26 mouse cellular contexts compared by ENCODE assay signal in the genomic region with DNA sequence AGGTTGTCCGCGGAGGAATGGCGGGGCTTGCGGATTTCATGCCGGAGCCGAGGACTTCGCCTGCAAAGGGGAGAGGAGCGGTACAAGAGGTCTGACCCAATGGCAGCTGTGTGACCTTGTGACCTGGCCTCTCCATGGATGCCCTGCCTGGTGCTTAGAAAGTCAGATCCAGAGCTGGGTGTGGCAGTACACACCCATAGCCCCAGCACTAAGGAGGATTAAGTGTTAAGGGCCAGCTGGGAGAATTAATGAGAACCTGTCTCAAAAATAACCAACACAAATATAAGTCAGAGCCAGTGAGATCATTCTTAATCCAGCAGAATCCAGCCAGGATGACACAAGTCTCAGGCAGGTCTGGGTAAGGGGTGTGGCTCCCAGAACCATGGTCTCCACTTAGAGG.
A peak's percentile ranks its signal among the peaks of the same experiment; 100 is the strongest.
DNase-seq lines count a peak whose midpoint lies in the region; ATAC-seq and TF ChIP-seq lines count a peak whose summit lies in the region.
"Had no signal": no experiment of that assay in that cellular context is flagged by ENCODE, and none has a peak within 500 bp of the region (broad histone marks: within the 10 kb centered on the region; RNA-seq: fewer than 3 reads in every experiment).

No protein-coding gene starts in this region.

- H3K36me3 ChIP-seq in intestine, postnatal 0 days (ENCODE audit: control insufficient read depth, insufficient read depth), result peaks cover 49% of the 10 kb centered on the region
- H3K36me3 ChIP-seq in intestine, embryonic 16.5 days (ENCODE audit: control insufficient read depth, insufficient read depth, low read length), result peaks cover 7% of the 10 kb centered on the region
- peaks cover 36% of the 10 kb centered on the region for H3K36me3 ChIP-seq in small intestine, adult 2 months (ENCODE audit: control insufficient read depth, insufficient read depth, low read length)
- no peaks in the 10 kb centered on the region for H3K36me3 ChIP-seq in forebrain, embryonic 16.5 days (ENCODE audit: control insufficient read depth, insufficient read depth)
- H3K36me3 ChIP-seq: embryonic facial prominence, embryonic 13.5 days; embryonic facial prominence, embryonic 15.5 days; forebrain, embryonic 10.5 days; forebrain, embryonic 12.5 days had no signal

- H3K27ac ChIP-seq in intestine, postnatal 0 days (ENCODE audit: low read depth, low read length), result peak overlapping the region; percentile 21; the same call in 1 of the 2 replicates
- H3K27ac ChIP-seq in intestine, embryonic 16.5 days (ENCODE audit: low read length), result no peak overlapping the region
- H3K27ac ChIP-seq in small intestine, adult 2 months (ENCODE audit: insufficient read depth, low read depth, low read length), result peak overlapping the region; percentile 32
- H3K27ac ChIP-seq in forebrain, embryonic 16.5 days (ENCODE audit: low read length), result no peak overlapping the region
- H3K27ac ChIP-seq: embryonic facial prominence, embryonic 13.5 days; embryonic facial prominence, embryonic 15.5 days; forebrain, embryonic 10.5 days; forebrain, embryonic 12.5 days had no signal

- no peak for TF ChIP-seq POLR2A in small intestine, adult 2 months (IDR thresholded peaks at IDR 0.05; ENCODE audit: low read depth, low read length)

- ATAC-seq in intestine, postnatal 0 days, result no peak
- ATAC-seq in intestine, embryonic 16.5 days, result no peak
- no peak for ATAC-seq in forebrain, embryonic 16.5 days
- ATAC-seq: CD4-positive, CD25-positive, alpha-beta regulatory T cell, adult 4 months; forebrain, embryonic 14.5 days; forebrain, postnatal 0 days had no signal

- TF ChIP-seq CTCF in intestine, postnatal 0 days (IDR thresholded peaks at IDR 0.05; ENCODE audit: low read depth), result no peak
- TF ChIP-seq CTCF in small intestine, adult 2 months (IDR thresholded peaks at IDR 0.05; ENCODE audit: extremely low read depth, insufficient read length, insufficient replicate concordance, low read depth, low read length), result no peak

- peaks cover 3% of the 10 kb centered on the region; the same call in 1 of the 2 replicates for H3K4me1 ChIP-seq in intestine, postnatal 0 days (replicated peaks; ENCODE audit: control insufficient read depth, insufficient read depth, low read length)
- H3K4me1 ChIP-seq in intestine, embryonic 16.5 days (ENCODE audit: control insufficient read depth, insufficient read depth, low read length), result 0 out of 2 replicates have a peak, but pooled peaks cover 2% of the 10 kb centered on the region
- H3K4me1 ChIP-seq in small intestine, adult 2 months (ENCODE audit: control insufficient read depth, insufficient read depth, insufficient read length, low read length), result peaks cover 10% of the 10 kb centered on the region
- peaks cover 14% of the 10 kb centered on the region for H3K4me1 ChIP-seq in forebrain, embryonic 16.5 days (replicated peaks; ENCODE audit: control insufficient read depth, insufficient read depth, low read length)
- H3K4me1 ChIP-seq: forebrain, embryonic 12.5 days had no signal

- no peak overlapping the region for H3K4me2 ChIP-seq in intestine, postnatal 0 days (replicated peaks; ENCODE audit: low read depth)
- no peak overlapping the region for H3K4me2 ChIP-seq in intestine, embryonic 16.5 days (ENCODE audit: low read depth, low read length)
- H3K4me2 ChIP-seq in forebrain, embryonic 16.5 days (ENCODE audit: low read length), result no peak overlapping the region
- H3K4me2 ChIP-seq: embryonic facial prominence, embryonic 13.5 days; embryonic facial prominence, embryonic 15.5 days; forebrain, embryonic 12.5 days had no signal

- 88% methylated on average over 8 of the region's 8 CpGs for WGBS in intestine, postnatal 0 days
- WGBS in intestine, embryonic 16.5 days, result 88% methylated on average over 8 of the region's 8 CpGs
- WGBS in small intestine, adult 2 months, result 87% methylated on average over 8 of the region's 8 CpGs
- WGBS in forebrain, embryonic 16.5 days, result 94% methylated on average over 8 of the region's 8 CpGs

- no peak overlapping the region for H3K9ac ChIP-seq in intestine, postnatal 0 days (ENCODE audit: low read depth, low read length)
- H3K9ac ChIP-seq in intestine, embryonic 16.5 days (ENCODE audit: low read depth, low read length), result no peak overlapping the region
- no peak overlapping the region for H3K9ac ChIP-seq in forebrain, embryonic 16.5 days (replicated peaks; ENCODE audit: low read depth, low read length)
- H3K9ac ChIP-seq: embryonic facial prominence, embryonic 13.5 days; embryonic facial prominence, embryonic 15.5 days; forebrain, embryonic 12.5 days; forebrain, postnatal 0 days had no signal

- intact Hi-C loops in heart, postnatal 25 days (cut with DNase I), result no loop called here

- H3K27me3 ChIP-seq in intestine, postnatal 0 days (replicated peaks; ENCODE audit: control insufficient read depth, insufficient read depth, low read length), result no peaks in the 10 kb centered on the region
- no peaks in the 10 kb centered on the region for H3K27me3 ChIP-seq in intestine, embryonic 16.5 days (replicated peaks; ENCODE audit: control insufficient read depth, insufficient read depth, low read length)
- no peaks in the 10 kb centered on the region for H3K27me3 ChIP-seq in small intestine, adult 2 months (ENCODE audit: control insufficient read depth, insufficient read depth, low read length)
- H3K27me3 ChIP-seq in forebrain, embryonic 16.5 days (replicated peaks; ENCODE audit: control insufficient read depth, insufficient read depth, low read length), result no peaks in the 10 kb centered on the region
- H3K27me3 ChIP-seq: embryonic facial prominence, embryonic 13.5 days; embryonic facial prominence, embryonic 15.5 days; forebrain, embryonic 12.5 days had no signal

- no peak overlapping the region for H3K4me3 ChIP-seq in intestine, postnatal 0 days (ENCODE audit: low read depth, low read length)
- no peak overlapping the region for H3K4me3 ChIP-seq in intestine, embryonic 16.5 days (ENCODE audit: low read length)
- no peak overlapping the region for H3K4me3 ChIP-seq in small intestine, adult 2 months (ENCODE audit: low read depth, low read length)
- no peak overlapping the region for H3K4me3 ChIP-seq in forebrain, embryonic 16.5 days (replicated peaks; ENCODE audit: low read length)
- H3K4me3 ChIP-seq: embryonic facial prominence, embryonic 13.5 days; embryonic facial prominence, embryonic 15.5 days; erythroblast, embryonic 14.5 days; forebrain, embryonic 10.5 days; forebrain, embryonic 12.5 days had no signal

- peak; percentile 33 for DNase-seq in ES-CJ7 (ENCODE audit: low read depth, low spot score)
- peak; percentile 52 for DNase-seq in ZHBTc4 (ENCODE audit: low read depth, low spot score)
- no peak for DNase-seq in heart, postnatal 25 days (ENCODE audit: low spot score)
- DNase-seq in gastrocnemius, adult 18-20 months (ENCODE audit: low spot score), result no peak
- DNase-seq: adrenal gland, adult 2 months; adrenal gland, postnatal 10 days; adrenal gland, postnatal 25 days; B cell, adult 2 months; cerebellum, adult 11-12 months; cerebellum, adult 2 months; cerebellum, adult 9-10 months; cerebellum, postnatal 14 days; cerebellum, postnatal 36 days; embryo, embryonic 11 days; forebrain, postnatal 0 days had no signal

- H3K9me3 ChIP-seq in intestine, postnatal 0 days (ENCODE audit: control insufficient read depth), result no peaks in the 10 kb centered on the region
- H3K9me3 ChIP-seq in intestine, embryonic 16.5 days (ENCODE audit: control insufficient read depth, low read length), result no peaks in the 10 kb centered on the region
- no peaks in the 10 kb centered on the region for H3K9me3 ChIP-seq in forebrain, embryonic 16.5 days (ENCODE audit: control insufficient read depth, low read length)
- H3K9me3 ChIP-seq: embryonic facial prominence, embryonic 13.5 days; embryonic facial prominence, embryonic 15.5 days; forebrain, embryonic 10.5 days; forebrain, embryonic 12.5 days had no signal

Comparison
In these comparisons a context has a peak if more than half of its experiments do, and no peak if none do; other contexts are left out.
1. H3K27ac ChIP-seq: peak in intestine, postnatal 0 days (single experiment) and small intestine, adult 2 months (single experiment); none in intestine, embryonic 16.5 days (single experiment) and forebrain, embryonic 16.5 days (single experiment).
2. DNase-seq: peak in ES-CJ7 (single experiment) and ZHBTc4 (single experiment); none in heart, postnatal 25 days (single experiment) and gastrocnemius, adult 18-20 months (single experiment).